Mouse (Mus musculus): ENCODE data around the gene Tenm4. TPM values are rescaled to one million over a fixed set of nuclear protein-coding genes. Genes with fewer than 3 reads are reported as not detected.

Gene Tenm4
- total RNA-seq, 2 experiments from 2014 or later, result 111 to 131 TPM

- no peak for TF ChIP-seq CTCF (conservative IDR thresholded peaks at IDR 0.05)
- Histone ChIP-seq H3K27ac (no peak overlapping the region), H3K4me3 (no peak overlapping the region)
- DNase-seq (ENCODE audit: low spot score in 2 of 2), result no peak
Measured at GRCm38 (mm10) chr7:96414290-96415055, 243.4 kb downstream of the Tenm4 start.

GRCm38 (mm10) chr7:96417251-96418004, 246.4 kb downstream of the Tenm4 start:
- peak; percentile 72 to 79 for DNase-seq (ENCODE audit: low spot score in 2 of 2)
- no peak overlapping the region for H3K27ac ChIP-seq
- no peak overlapping the region for H3K4me3 ChIP-seq
- peak; percentile 33 for TF ChIP-seq CTCF (conservative IDR thresholded peaks at IDR 0.05)

GRCm38 (mm10) chr7:96418146-96418545, 247.1 kb downstream of the Tenm4 start:
- TF ChIP-seq CTCF (conservative IDR thresholded peaks at IDR 0.05), result no peak
- H3K27ac ChIP-seq, result no peak overlapping the region

GRCm38 (mm10) chr7:96420045-96420444, 249.0 kb downstream of the Tenm4 start:
- Histone ChIP-seq H3K4me3 (no peak overlapping the region), H3K27ac (no peak overlapping the region)
- no peak for DNase-seq (ENCODE audit: low spot score in 2 of 2)
- TF ChIP-seq CTCF (conservative IDR thresholded peaks at IDR 0.05), result no peak

More at GRCm38 (mm10) chr7:96418146-96418545, 247.1 kb downstream of the Tenm4 start:
- DNase-seq (ENCODE audit: low spot score in 2 of 2), result no peak
- H3K4me3 ChIP-seq, result no peak overlapping the region

GRCm38 (mm10) chr7:96420926-96421605, 250.0 kb downstream of the Tenm4 start:
- Histone ChIP-seq H3K4me3 (no peak overlapping the region), H3K27ac (no peak overlapping the region)
- no peak for DNase-seq (ENCODE audit: low spot score in 2 of 2)
- TF ChIP-seq CTCF (conservative IDR thresholded peaks at IDR 0.05), result no peak

GRCm38 (mm10) chr7:96426954-96427353, 255.9 kb downstream of the Tenm4 start:
- H3K27ac ChIP-seq, result no peak overlapping the region
- DNase-seq (ENCODE audit: low spot score in 2 of 2), result no peak
- no peak for TF ChIP-seq CTCF (conservative IDR thresholded peaks at IDR 0.05)
- no peak overlapping the region for H3K4me3 ChIP-seq

- TF ChIP-seq CTCF (conservative IDR thresholded peaks at IDR 0.05), result no peak
- Histone ChIP-seq H3K4me3 (no peak overlapping the region), H3K27ac (no peak overlapping the region)
- no peak for DNase-seq (ENCODE audit: low spot score in 2 of 2)
Measured at GRCm38 (mm10) chr7:96433307-96433706, 262.3 kb downstream of the Tenm4 start.

- peak in 1 of 2 experiments; percentile 44 for DNase-seq (ENCODE audit: low spot score in 2 of 2)
- Histone ChIP-seq H3K27ac (no peak overlapping the region), H3K4me3 (no peak overlapping the region)
- no peak for TF ChIP-seq CTCF (conservative IDR thresholded peaks at IDR 0.05)
Measured at GRCm38 (mm10) chr7:96438392-96438791, 267.3 kb downstream of the Tenm4 start.

- TF ChIP-seq CTCF (conservative IDR thresholded peaks at IDR 0.05), result no peak
- no peak for DNase-seq (ENCODE audit: low spot score in 2 of 2)
- Histone ChIP-seq H3K4me3 (no peak overlapping the region), H3K27ac (no peak overlapping the region)
Measured at GRCm38 (mm10) chr7:96440161-96440707, 269.2 kb downstream of the Tenm4 start.

- Histone ChIP-seq H3K4me3 (no peak overlapping the region), H3K27ac (peak overlapping the region; percentile 39; the same call in 1 of the 2 replicates)
- no peak for DNase-seq (ENCODE audit: low spot score in 2 of 2)
- no peak for TF ChIP-seq CTCF (conservative IDR thresholded peaks at IDR 0.05)
Measured at GRCm38 (mm10) chr7:96445771-96446170, 274.7 kb downstream of the Tenm4 start.

GRCm38 (mm10) chr7:96447806-96448397, 276.9 kb downstream of the Tenm4 start:
- TF ChIP-seq CTCF (conservative IDR thresholded peaks at IDR 0.05), result no peak

GRCm38 (mm10) chr7:96455957-96456356, 284.9 kb downstream of the Tenm4 start:
- H3K27ac ChIP-seq, result no peak overlapping the region
- no peak for DNase-seq (ENCODE audit: low spot score in 2 of 2)
- no peak for TF ChIP-seq CTCF (conservative IDR thresholded peaks at IDR 0.05)
- H3K4me3 ChIP-seq, result no peak overlapping the region

More at GRCm38 (mm10) chr7:96447806-96448397, 276.9 kb downstream of the Tenm4 start:
- Histone ChIP-seq H3K27ac (no peak overlapping the region), H3K4me3 (no peak overlapping the region)
- no peak for DNase-seq (ENCODE audit: low spot score in 2 of 2)
